Mouse (Mus musculus) cerebellum, adult (tissue): ENCODE data around the gene Cdk4.

ENCODE experiments used
- ATAC-seq: cut with Nextera tagmentation; 2 replicates; pipeline ENCODE4 v1.9.2; 2017; ENCODE audit warnings: mild to moderate bottlenecking, moderate library complexity, mixed read lengths; ENCODE audit not compliant: insufficient number of reproducible peaks, low FRiP score, low TSS enrichment

Gene Cdk4

DNA sequence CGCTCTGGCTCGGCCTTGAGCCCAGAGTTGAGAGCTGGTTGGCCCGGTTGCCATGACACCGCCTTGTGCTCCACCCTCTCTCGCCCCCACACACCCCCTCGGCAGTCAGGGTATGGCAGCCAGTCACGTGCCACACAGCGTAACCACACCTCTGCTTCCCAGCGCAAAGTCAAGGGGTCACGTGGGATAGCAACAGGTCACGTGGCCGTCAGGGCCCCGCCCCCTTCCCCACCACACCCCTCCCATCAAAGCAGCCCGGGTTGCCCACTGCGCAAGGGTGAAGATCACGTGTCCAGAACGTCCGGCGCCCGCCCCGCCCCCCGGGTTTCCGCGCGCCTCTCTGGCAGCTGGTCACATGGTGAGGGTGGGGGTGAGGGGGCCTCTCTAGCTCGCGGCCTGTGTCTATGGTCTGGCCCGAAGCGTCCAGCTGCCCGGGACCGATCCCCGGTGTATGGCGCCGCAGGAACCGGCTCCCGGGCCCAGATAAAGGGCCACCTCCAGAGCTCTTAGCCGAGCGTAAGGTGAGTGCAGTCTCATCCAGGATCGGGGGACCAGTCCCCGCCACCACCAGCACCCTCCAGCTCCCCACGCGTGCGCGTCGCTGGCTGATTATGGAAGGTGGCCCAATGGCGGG is at the start of gene Cdk4:
TSS of gene Cdk4 (plus strand) at position 296 of the 634 bp plus-strand sequence.
- ATAC-seq = peak; percentile 69

GRCm38 (mm10) chr10:127016488-127016887 is 46.8 kb upstream of the Cdk4 start:
- no peak for ATAC-seq

- no peak for ATAC-seq
These were observed 46.3 kb upstream of the Cdk4 start for GRCm38 (mm10) chr10:127017071-127017470.

GRCm38 (mm10) chr10:127018422-127018821 is 44.9 kb upstream of the Cdk4 start:
- no peak for ATAC-seq

GRCm38 (mm10) chr10:127030336-127031296 is 32.7 kb upstream of the Cdk4 start, which contains the start of gene Tsfm:
TSS of gene Tsfm (minus strand) at chr10:127030840.
- peak; percentile 72 for ATAC-seq

DNA sequence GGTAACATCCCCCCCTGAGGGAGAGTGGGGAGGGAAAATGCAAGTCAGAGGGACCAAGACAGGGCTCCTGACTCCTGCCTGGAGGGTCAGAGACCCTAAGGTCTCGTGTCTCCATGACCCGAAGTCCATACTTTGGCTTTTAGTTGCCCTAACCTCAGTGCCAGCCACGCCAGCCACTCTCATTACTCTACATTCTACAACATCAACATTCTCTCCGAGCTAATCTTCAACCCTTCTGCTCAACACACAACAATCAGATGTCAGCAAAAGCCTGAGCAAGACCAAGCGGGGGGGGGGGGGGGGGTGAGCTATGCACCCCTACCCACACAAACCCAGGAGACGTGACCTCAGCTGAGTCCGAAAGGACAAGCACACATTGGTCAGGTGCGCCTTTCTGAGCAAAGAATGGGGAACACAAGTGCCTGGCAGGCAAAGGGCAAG is 30.0 kb upstream of the Cdk4 start:
- no peak for ATAC-seq

DNA sequence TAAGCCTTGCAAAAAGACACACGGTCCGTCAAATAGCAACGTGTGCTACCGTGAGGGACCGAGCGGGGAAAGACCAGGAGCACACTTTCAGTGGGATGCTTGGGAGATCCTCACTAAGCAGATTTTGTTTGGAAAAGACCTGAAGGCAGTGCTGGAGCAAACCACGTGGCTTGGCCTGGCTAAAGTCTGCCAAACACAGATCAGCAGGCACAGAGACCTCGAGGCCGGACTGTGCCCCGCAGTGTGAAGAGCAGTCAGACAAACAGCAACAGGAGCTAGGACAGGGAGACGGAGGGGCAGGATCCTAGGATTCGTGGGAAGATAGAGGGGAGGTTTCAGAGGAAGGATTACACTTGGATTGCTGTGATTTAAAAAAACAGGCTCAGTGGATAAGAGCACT is 27.1 kb upstream of the Cdk4 start:
- ATAC-seq = no peak

DNA sequence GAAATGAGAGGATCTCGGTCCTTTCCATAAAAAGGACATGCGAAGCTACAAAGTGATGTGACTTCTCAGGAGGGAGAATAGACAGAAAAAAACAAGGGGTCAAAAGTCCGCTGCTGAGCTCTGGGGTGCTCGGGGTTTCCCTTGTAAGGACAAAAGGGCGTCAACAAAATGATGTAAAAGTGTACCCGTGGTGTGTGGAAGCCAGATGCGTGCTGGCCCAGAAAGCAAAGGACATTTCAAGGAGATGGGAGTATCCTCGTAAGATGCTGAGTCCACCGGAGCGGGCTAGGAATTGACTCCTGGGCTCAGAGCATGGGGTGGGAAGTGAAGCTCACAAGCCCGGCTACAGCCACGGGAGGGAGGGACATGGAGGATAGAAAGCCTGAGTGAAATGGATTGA is 25.7 kb upstream of the Cdk4 start:
- no peak for ATAC-seq

- ATAC-seq = no peak
These were observed 22.6 kb upstream of the Cdk4 start for GRCm38 (mm10) chr10:127040569-127041214.

DNA sequence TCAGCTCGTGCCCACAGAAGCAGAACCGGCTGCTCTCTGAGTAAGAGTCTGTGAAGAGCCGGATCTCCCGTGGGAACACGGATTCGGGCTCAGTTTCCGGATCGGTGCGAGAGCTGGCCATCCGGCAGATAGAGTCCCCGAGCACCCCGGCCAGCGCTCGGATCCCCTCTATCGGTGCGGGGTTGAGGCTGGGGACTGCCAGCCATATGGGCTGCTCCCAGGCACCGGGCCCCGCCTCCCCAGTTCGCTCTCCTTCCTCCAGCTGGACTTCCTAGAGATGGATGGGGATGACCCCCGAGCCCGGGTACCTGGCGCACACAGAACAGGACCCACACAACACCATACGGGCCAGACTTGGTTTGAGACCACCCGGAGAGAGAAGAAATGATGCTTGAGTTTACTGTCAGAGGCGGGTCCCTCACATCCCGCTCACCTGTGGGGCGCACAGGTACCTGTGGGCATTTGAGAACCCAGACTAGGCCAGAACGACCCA is 22.0 kb upstream of the Cdk4 start, which contains the start of the genes Mettl1 and Eef1akmt3:
TSS of gene Mettl1 (plus strand) at position 141 of the 493 bp plus-strand sequence.
TSS of gene Eef1akmt3 (minus strand) at position 240 of the 493 bp plus-strand sequence.
- peak; percentile 43; the same call in 1 of the 2 replicates for ATAC-seq

- peak; percentile 81 for ATAC-seq
These were observed 21.5 kb upstream of the Cdk4 start for GRCm38 (mm10) chr10:127041774-127042338.

- ATAC-seq = no peak
These were observed 20.7 kb upstream of the Cdk4 start for GRCm38 (mm10) chr10:127042468-127043115.

DNA sequence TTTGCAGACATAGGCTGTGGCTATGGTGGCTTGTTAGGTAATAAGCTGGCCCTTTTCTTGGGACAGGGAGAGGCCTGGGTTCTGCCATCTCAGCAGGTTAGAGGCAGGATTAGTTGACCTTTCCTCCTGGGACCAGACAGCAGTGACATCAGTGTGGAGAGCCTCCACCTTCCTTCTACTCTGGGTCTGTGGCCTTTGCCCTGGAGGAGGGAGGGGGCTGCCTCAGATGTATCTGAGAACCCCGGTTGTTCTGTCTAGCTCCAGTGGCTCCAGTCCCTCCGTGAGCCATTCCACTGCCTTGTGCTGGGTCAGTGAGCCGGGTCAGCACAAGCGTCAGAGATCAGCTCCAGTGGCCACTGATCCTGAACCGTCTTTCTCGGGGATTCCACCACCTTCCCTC is 20.1 kb upstream of the Cdk4 start:
- ATAC-seq = no peak

- no peak for ATAC-seq
These were observed 15.4 kb upstream of the Cdk4 start, which contains the start of gene Cyp27b1 for GRCm38 (mm10) chr10:127047954-127048353. TSS of gene Cyp27b1 (plus strand) at chr10:127048250.

DNA sequence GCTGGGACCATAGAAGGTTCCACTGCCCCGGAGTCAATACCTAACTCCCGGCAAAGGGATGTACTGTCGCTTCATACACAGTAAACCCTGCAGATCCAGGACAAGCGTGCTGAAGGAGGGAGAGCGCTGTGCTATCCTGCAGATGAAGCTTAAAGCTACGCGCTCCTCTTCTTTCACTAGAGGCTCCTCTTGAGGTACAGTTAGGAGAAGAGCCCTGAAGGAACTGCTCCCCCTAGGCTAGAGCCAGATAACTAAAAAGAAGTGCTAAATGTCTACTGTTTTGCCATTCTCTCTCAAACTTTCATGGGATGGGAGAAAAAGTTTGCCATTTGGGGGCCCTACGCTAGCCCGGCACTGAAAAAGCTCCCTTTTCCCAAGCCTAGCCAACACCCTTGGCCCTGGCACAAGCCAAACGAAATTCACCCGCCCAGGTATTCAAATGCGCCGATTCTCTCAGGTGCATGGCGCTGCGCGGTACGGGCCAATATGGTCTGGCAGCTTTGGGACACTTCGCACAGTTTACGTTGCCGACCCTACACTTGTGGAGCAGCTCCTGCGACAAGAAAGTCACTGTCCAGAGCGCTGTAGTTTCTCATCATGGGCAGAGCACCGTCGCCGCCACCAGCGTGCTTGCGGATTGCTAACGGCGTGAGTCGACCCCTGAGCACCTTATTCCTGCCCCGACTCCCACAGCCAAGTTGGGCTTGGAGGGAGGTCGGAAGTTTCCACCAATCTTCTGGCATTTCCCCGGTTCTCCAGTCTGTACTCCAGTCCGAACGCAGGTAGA is 14.5 kb upstream of the Cdk4 start:
- no peak for ATAC-seq

- no peak for ATAC-seq
These were observed 13.8 kb upstream of the Cdk4 start for GRCm38 (mm10) chr10:127049395-127050118.

DNA sequence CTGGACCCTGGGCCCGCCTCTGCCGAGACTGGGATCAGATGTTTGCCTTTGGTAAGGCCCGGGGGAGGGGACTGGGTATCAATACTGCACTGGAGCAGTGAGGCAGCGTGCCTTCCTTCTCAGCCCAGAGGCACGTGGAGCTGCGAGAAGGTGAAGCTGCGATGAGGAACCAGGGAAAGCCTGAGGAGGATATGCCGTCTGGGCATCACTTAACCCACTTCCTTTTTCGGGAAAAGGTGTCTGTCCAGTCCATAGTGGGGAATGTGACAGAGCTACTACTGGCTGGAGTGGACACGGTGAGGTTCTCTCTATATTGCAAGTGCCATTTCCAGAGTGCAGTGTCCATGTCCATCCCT is 13.2 kb upstream of the Cdk4 start:
- ATAC-seq = no peak

DNA sequence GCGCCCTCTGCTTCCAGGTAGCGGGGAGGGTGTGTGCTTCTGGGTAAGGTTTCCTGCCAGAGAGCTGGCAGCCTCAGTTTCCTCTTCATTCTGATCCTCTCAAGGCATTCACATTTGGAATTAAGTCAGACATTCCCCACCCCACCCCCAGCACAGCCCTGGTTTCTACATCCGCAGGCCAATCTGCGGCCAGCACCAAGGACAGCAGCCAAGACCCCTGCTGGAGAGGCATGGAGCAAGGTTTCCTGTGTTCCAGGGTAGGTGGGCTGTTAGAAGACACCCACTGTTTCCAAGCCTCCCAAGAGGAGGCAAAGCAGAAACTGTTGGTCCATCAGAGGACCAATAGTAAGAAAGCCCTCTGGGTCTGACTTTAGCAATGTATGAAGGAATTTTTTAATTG is 8.7 kb upstream of the Cdk4 start:
- ATAC-seq = no peak
